Mouse (Mus musculus) lung, embryonic 16.5 days (tissue): ENCODE measurements at regions not wholly inside any gene's neighbourhood (a gene's known extent, or its start where the extent isn't known, plus 50 kb on each side); places are given as distances from the start of the nearest gene placed in this dataset.

Source experiments
- ATAC-seq: fragments of 200-750 bp; cut with Nextera tagmentation; 2 replicates; pipeline ENCODE4 v1.8.0; 2017; ENCODE audit warnings: low read depth, mild to moderate bottlenecking, moderate library complexity
- H3K27ac ChIP-seq: fragments of 300-500 bp; sonication (generic); 2 replicates; pipeline ENCODE4 v1.5.1; 2014; ENCODE audit warnings: mild to moderate bottlenecking, control low read depth, low read length
- H3K27me3 ChIP-seq: fragments of 300-500 bp; sonication (generic); 2 replicates; pipeline ENCODE4 v1.6.1; 2014; ENCODE audit warnings: low read depth, low read length, mixed read lengths; ENCODE audit not compliant: control insufficient read depth, insufficient read depth
- H3K36me3 ChIP-seq: fragments of 300-500 bp; sonication (generic); 2 replicates; pipeline ENCODE4 v1.6.1; 2014; ENCODE audit warnings: low read length; ENCODE audit not compliant: control insufficient read depth, insufficient read depth
- H3K4me1 ChIP-seq: fragments of 300-500 bp; sonication (generic); replicated peaks from 2 replicates; pipeline ENCODE4 v1.6.1; 2014; ENCODE audit warnings: low read length, mixed read lengths; ENCODE audit not compliant: control insufficient read depth, insufficient read depth
- H3K4me2 ChIP-seq: fragments of 300-500 bp; sonication (generic); 2 replicates; pipeline ENCODE4 v1.6.1; 2014; ENCODE audit warnings: low read depth, low read length, control low read depth
- H3K4me3 ChIP-seq: fragments of 300-500 bp; sonication (generic); 2 replicates; pipeline ENCODE4 v1.5.1; 2014; ENCODE audit warnings: mild to moderate bottlenecking, low read length, control low read depth
- H3K9ac ChIP-seq: fragments of 300-500 bp; sonication (generic); 2 replicates; pipeline ENCODE4 v1.6.1; 2014; ENCODE audit warnings: low read length, control low read depth
- H3K9me3 ChIP-seq: fragments of 300-500 bp; sonication (generic); 2 replicates; pipeline ENCODE4 v1.6.1; 2016; ENCODE audit warnings: low read length; ENCODE audit not compliant: control insufficient read depth
- WGBS: fragments of 180-500 bp; shearing (Covaris S2); extraction: QIAGEN DNeasy Blood & Tissue Kit; methylation state at CpG from one replicate; pipeline ENCODE4 v1.1.7; 2014; 5-methylcytosine and 5-hydroxymethylcytosine counted together

DNA sequence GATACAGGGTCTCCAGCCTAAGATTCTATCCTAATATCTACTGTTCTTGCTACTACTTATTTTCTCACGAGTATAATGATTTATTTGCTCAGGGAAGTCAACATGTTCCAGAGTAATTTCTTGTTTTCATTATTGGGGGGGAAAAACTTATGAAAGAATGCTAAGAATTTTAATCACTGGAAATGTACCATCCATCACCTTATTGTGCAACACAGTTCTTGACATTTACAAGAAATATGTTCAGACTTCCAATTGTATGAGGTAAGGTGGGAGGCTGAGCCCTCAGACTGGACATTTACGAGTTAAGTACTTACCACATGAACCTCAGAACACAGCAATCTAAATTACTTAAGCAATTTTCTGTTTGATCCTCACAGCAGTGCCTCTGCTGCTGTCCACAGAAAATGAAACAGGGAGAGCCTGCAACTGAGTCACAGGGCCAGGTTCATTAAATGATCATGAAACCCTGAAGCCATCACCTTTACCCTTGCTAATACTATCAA is 118.1 kb upstream of the Tmtc1 start:
- H3K4me1 ChIP-seq: no peaks in the 10 kb centered on the region
- no peak overlapping the region for H3K27ac ChIP-seq
- no peak overlapping the region for H3K4me3 ChIP-seq
- H3K9ac ChIP-seq: no peak overlapping the region
- ATAC-seq: no peak
- no peaks in the 10 kb centered on the region for H3K27me3 ChIP-seq
- WGBS: 36% methylated on average over 2 of the region's 2 CpGs
- H3K9me3 ChIP-seq: no peaks in the 10 kb centered on the region
- H3K4me2 ChIP-seq: no peak overlapping the region
- no peaks in the 10 kb centered on the region for H3K36me3 ChIP-seq

DNA sequence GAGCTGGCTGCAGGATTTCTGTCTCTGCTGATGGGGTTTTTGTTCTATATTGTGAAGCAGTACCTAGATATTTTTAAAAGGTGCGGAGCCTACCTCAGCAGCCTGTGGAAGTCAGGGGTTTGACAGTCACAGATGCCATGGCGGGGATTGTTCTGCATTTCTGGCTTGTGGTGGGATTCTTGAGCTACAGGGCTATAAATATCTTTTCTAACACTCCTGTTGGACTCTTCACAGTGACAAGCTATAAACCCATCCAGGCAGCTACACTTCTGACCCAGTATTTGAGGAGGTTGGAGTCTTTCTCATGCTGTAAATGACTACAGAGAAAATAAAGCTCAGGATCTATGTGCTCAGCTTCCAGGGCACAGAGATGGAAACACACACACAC is 112.3 kb upstream of the Tmtc1 start:
- WGBS: 60% methylated on average over 2 of the region's 2 CpGs
- Histone ChIP-seq H3K27me3 (no peaks in the 10 kb centered on the region), H3K4me2 (no peak overlapping the region), H3K4me3 (no peak overlapping the region), H3K9ac (no peak overlapping the region), H3K4me1 (no peaks in the 10 kb centered on the region; the same call in 1 of the 2 replicates), H3K27ac (peak overlapping the region; percentile 45; the same call in 1 of the 2 replicates), H3K9me3 (no peaks in the 10 kb centered on the region), H3K36me3 (no peaks in the 10 kb centered on the region)
- ATAC-seq: peak; percentile 58

DNA sequence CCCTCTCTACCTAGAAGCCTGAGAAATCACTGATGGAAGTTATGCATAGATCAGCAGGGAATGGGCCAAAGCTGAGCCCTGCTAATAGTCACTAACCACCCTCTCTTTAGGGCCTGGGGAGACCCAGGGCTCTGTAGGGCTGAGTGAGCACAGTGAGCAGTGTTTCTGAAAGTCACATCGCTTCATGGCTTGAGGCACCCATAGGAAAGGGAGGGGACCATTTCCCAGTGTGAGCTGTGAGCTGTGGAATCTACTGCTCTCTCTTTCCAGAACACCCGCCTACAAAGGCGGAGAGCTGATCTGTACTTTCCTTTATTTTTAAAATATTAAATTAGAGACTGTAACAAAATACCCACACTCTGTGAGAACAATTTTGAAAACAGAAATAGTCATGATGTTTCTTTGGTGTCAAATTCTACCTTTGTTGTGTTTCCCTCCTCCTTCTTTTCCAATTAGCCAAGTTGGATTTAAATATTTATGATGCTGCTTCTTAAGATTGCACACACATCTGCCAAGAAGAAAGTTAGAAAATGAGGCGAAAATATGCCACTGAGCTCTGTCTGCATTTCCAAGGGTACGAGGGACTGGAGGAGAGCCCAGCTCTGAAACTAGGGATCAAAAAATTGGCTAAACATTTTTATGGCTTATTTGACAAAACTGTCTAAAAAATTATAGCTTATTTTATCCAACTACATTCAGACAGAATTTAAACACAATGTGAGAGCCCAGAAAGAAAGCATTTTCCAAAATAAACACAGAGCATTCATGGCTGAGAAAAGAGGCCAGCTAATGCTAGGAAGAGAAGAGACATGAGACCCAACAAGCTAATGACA is 111.7 kb upstream of the Tmtc1 start:
- H3K4me2 ChIP-seq: no peak overlapping the region
- H3K9me3 ChIP-seq: no peaks in the 10 kb centered on the region
- peak; percentile 76 for ATAC-seq
- H3K4me3 ChIP-seq: no peak overlapping the region
- H3K36me3 ChIP-seq: no peaks in the 10 kb centered on the region
- peak overlapping the region; percentile 78 for H3K27ac ChIP-seq
- H3K4me1 ChIP-seq: no peaks in the 10 kb centered on the region; the same call in 1 of the 2 replicates
- 61% methylated on average over 5 of the region's 5 CpGs for WGBS
- no peaks in the 10 kb centered on the region for H3K27me3 ChIP-seq
- H3K9ac ChIP-seq: no peak overlapping the region

DNA sequence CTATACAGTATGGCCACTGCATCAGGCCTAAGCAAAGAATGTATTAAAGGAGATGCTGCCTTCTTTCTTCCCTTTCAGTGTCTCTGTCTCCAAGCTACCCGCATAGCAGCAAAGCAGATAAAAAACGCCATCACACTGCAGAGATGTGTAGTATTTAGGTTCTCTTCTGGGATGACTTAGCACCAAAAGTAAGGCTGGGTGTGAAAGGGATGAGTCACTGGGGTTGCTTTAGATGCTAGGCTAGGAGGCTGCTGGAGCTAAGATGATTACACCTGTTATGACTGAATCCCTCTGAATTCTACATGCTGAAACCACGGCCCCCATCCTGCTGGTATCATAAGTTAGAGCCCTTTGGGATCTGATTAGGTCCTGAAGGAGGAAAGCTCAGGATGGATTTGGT is 110.3 kb upstream of the Tmtc1 start:
- Histone ChIP-seq H3K27me3 (no peaks in the 10 kb centered on the region), H3K9me3 (no peaks in the 10 kb centered on the region), H3K4me3 (no peak overlapping the region), H3K27ac (no peak overlapping the region), H3K36me3 (no peaks in the 10 kb centered on the region), H3K4me2 (no peak overlapping the region), H3K4me1 (no peaks in the 10 kb centered on the region; the same call in 1 of the 2 replicates), H3K9ac (no peak overlapping the region)
- WGBS: 91% methylated on average over 3 of the region's 3 CpGs
- ATAC-seq: no peak

DNA sequence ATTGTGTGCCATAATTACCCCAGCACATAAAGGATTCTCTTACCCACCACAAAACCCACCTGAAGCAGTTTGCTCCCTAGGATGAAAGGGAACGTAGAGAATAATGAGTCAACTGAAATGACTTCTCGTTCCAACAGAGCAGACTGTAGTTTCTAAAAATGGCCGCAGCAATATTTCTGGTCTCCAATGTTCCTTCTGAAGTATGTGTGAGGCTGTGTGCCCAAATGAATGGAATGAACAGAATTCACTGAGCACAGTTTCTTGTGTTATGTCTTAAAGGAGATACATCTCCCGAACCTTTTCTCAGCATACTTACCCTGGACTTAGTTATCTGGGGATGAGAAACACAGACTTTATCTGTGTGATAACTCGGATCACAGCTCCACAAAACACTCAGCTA is 109.4 kb upstream of the Tmtc1 start:
- H3K4me1 ChIP-seq: no peaks in the 10 kb centered on the region; the same call in 1 of the 2 replicates
- no peak overlapping the region for H3K9ac ChIP-seq
- H3K27me3 ChIP-seq: no peaks in the 10 kb centered on the region
- H3K27ac ChIP-seq: no peak overlapping the region
- no peak overlapping the region for H3K4me2 ChIP-seq
- ATAC-seq: no peak
- no peaks in the 10 kb centered on the region for H3K9me3 ChIP-seq
- no peaks in the 10 kb centered on the region for H3K36me3 ChIP-seq
- WGBS: 68% methylated on average over 5 of the region's 5 CpGs
- no peak overlapping the region for H3K4me3 ChIP-seq

DNA sequence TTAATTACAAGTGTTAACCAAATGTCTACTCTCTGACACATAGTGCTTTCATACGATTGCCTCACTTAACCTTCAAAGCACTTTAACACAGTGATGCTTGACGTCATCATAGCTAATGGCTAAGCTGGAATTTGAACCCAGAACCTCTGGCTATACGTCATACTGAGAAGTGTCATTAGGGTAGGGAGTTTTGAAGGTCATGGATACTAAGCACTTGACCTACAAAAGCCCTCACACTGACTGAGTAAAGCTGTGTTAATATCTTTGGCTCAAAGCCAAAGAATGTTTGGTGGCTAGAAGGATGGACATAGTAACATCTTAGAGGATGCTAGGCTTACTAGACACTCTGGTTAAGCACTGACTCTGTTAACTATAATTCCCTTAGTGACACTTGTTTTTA is 106.9 kb upstream of the Tmtc1 start:
- Histone ChIP-seq H3K4me1 (no peaks in the 10 kb centered on the region; the same call in 1 of the 2 replicates), H3K36me3 (no peaks in the 10 kb centered on the region), H3K9me3 (no peaks in the 10 kb centered on the region), H3K4me2 (no peak overlapping the region), H3K27me3 (no peaks in the 10 kb centered on the region), H3K4me3 (no peak overlapping the region), H3K9ac (no peak overlapping the region), H3K27ac (no peak overlapping the region)
- 41% methylated on average over 3 of the region's 3 CpGs for WGBS
- no peak for ATAC-seq

DNA sequence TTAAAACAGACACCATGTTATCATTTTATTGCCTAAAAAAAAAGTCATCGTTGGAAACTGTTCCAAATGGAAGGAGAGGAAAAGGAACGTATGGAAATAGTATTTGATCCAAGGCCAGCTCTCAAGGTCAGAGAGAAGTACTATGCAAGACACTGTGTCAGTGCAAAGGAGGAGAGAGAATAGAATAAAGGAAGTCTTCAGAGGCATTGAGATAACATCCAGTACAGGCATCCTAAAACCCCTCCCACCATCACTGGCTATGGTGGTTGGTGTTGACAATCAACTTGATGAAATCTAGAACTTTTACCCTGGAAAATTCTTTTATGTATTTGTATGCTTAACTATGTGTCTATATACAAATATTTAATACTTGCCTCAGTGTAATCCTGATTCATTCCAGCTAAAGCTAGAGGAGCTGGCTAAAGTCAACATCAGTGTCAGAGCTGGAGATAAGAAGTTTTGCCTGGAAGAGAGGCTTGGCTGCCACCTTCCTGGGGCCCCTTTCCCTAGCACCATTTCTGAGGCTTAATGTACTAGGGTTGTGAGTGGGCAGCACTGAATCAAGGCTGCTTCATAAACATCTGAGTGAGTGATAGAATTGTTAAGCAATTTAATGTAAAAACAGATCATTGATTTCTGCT is 104.1 kb upstream of the Tmtc1 start:
- ATAC-seq: peak; percentile 78
- no peaks in the 10 kb centered on the region for H3K4me1 ChIP-seq
- no peak overlapping the region for H3K27ac ChIP-seq
- no peaks in the 10 kb centered on the region for H3K9me3 ChIP-seq
- no peak overlapping the region for H3K4me2 ChIP-seq
- no peak overlapping the region for H3K4me3 ChIP-seq
- WGBS: 21% methylated on average over 2 of the region's 2 CpGs
- H3K9ac ChIP-seq: no peak overlapping the region
- H3K27me3 ChIP-seq: no peaks in the 10 kb centered on the region
- no peaks in the 10 kb centered on the region for H3K36me3 ChIP-seq

DNA sequence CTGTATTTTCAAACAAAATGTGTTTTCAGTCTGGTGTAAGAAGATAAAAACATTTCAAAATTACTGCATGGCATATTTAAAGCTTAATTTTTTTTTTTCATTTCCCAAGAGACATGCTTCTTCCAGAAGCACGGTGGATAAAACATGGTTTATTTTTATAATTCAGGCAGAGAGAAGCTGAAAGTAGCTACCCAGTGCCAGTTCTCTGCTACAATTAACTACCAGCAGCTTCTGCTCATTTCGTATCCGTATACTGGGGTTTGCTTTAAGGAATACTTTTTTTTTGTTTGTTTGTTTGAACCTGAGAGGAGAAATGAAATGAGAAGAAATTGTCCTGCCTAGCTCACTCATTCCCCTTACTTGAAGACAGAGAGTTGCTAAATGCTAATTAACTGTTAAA is 98.9 kb upstream of the Tmtc1 start:
- no peaks in the 10 kb centered on the region for H3K36me3 ChIP-seq
- no peak overlapping the region for H3K9ac ChIP-seq
- 58% methylated on average over 3 of the region's 3 CpGs for WGBS
- H3K9me3 ChIP-seq: no peaks in the 10 kb centered on the region
- no peak overlapping the region for H3K4me3 ChIP-seq
- no peak overlapping the region for H3K4me2 ChIP-seq
- H3K27me3 ChIP-seq: no peaks in the 10 kb centered on the region
- no peaks in the 10 kb centered on the region for H3K4me1 ChIP-seq
- ATAC-seq: no peak
- no peak overlapping the region for H3K27ac ChIP-seq

DNA sequence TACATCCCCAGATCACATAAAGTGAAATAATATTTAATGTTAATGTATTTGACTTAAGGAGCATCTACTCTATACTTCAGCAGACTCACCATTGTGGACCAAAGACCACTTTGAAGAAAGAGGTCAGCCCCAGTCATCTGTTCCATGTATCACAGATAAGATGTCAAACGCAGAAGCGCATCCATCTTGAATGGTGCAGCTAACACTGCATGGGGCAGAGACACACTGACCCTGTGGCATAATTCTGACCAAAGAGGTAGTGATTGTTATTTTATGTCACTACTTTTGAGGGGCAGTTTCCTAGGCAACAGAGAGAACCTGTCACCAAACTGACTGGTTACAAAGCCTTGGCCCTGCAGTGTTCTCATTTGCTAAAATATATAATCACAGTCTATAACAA is 97.8 kb upstream of the Tmtc1 start:
- H3K9ac ChIP-seq: no peak overlapping the region
- H3K4me2 ChIP-seq: no peak overlapping the region
- no peaks in the 10 kb centered on the region for H3K27me3 ChIP-seq
- H3K9me3 ChIP-seq: no peaks in the 10 kb centered on the region
- ATAC-seq: no peak
- 77% methylated on average over 2 of the region's 2 CpGs for WGBS
- no peak overlapping the region for H3K4me3 ChIP-seq
- no peaks in the 10 kb centered on the region for H3K4me1 ChIP-seq
- no peak overlapping the region for H3K27ac ChIP-seq
- H3K36me3 ChIP-seq: no peaks in the 10 kb centered on the region
